Mouse (Mus musculus): ENCODE measurements around the gene Prkg2.

Gene Prkg2

GRCm38 (mm10) chr5:98897946-98898345 is 139.2 kb downstream of the Prkg2 start:
- DNase-seq = no peak

DNA sequence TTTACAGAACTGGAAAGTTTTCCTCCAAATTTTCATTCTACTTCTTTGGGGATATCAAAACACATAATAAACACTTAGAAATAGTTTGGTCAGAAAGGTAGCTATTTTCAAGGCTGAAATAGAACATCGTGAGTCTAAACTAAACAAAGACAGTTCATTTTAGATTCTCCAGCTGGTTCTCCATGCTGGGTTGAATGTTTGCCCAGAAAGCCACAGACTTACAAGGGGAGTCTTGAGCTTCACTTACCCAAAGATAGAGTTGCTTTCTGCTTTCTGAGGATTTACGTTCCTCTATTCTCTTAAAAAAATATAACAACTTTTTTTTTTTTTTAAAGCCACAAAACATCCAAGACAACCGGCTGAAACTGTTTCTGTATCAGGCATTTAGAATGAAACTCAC is 142.9 kb downstream of the Prkg2 start:
- DNase-seq = no peak

DNA sequence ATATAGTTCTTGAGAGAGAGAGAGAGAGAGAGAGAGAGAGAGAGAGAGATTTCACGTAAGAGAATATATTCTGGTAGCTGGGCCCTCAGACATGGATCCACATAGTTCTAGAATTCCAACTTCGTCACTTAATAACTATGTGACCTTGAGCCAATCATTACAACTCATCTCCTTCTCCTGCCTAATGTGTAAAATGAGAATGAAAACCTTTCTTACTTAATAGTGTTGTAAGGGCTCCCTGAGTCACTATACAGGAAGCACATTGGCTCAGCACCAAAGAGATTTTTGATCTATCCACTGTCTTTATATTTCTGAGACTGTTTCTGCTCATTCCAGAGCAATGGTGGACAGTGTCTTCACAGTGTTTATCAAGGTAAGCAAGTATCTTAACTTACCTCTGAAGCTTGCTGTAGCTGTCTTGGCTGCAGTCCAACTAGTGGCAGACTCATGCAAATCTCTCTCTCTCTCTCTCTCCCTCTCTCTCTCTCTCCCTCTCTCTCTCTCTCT is 146.6 kb downstream of the Prkg2 start:
- no peak for DNase-seq

- DNase-seq = no peak
These were observed 155.1 kb downstream of the Prkg2 start for GRCm38 (mm10) chr5:98882096-98882495.

Data from right cerebral cortex, postnatal 4 days (tissue).